Mouse (Mus musculus) forelimb bud, embryonic 11.5 days (tissue): ENCODE results near the gene Mthfd1.
A peak's percentile ranks its signal among the peaks of the same experiment; 100 is the strongest.

Experiments
- DNase-seq: peaks from one replicate; pipeline ENCODE4 v3.0.0-alpha.2; 2012; ENCODE audit warnings: low read depth, low spot score

Mthfd1 gene

DNA sequence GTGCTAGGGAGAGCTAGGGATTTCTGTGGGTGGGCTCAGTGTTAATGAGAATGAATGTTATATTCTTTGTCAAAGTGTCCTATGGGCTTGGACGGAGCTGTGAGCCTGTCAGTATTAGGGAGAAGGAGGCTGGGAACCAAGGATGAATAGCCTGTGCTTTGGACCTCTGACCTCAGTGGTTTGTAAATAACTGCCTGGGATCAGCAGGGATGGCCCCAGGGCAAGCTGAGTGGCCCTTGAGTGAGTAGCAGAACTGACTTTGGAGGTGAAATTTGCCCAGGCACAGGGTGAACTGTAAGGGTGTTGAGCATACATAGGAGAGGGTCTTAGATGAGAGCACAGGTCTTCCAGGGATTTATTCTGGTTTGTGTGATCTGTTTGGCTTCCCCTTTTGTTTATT, 8.8 kb downstream of the Mthfd1 start:
- no peak for DNase-seq

GRCm38 (mm10) chr12:76264325-76264965, 9.3 kb downstream of the Mthfd1 start:
- DNase-seq: no peak

GRCm38 (mm10) chr12:76265001-76265400, 9.9 kb downstream of the Mthfd1 start:
- no peak for DNase-seq

DNA sequence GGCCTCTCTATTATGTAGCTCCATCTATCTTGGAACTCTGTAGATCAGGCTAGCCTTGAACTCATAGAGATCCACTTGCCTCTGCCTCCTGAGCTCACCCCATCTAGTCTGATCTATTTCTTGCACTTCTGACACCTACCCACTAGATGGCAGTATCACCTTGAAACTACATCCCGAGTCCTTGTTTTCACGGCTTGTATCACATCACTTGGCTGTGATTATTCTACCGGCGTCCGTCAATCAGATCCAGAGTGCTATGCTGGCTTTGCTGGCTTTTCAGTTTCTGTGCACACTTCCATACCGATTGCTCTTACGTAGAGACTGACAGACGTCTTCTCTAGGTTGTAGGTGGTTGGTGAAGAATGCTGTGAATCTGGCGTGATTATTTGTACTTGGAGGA, 11.8 kb downstream of the Mthfd1 start:
- peak; percentile 45 for DNase-seq

DNA sequence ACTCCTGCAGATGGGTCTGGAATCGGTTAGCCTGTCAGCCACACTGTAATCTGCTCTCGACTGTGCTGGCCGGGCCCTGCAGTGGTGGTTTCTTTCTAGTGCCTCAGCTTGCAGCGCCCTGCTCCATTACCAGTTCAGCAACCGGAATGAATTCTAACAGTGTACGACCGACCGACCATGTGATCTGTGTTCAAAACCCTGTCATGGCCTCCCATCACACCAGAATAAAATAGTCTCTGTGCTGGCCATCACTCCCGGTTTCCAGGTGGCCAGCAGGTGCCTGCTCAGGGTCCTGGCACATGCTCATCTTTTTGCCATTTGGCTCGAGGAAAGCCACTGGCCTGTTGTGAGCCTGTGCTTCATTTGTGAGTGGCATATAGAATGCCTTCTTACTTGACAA, 13.6 kb downstream of the Mthfd1 start:
- no peak for DNase-seq

- DNase-seq: no peak
These were observed 14.1 kb downstream of the Mthfd1 start for GRCm38 (mm10) chr12:76269196-76269595.

- DNase-seq: no peak
These were observed 16.4 kb downstream of the Mthfd1 start for GRCm38 (mm10) chr12:76271516-76271915.

GRCm38 (mm10) chr12:76272610-76273524, 17.8 kb downstream of the Mthfd1 start:
- DNase-seq: no peak

- DNase-seq: no peak
These were observed 23.1 kb downstream of the Mthfd1 start for GRCm38 (mm10) chr12:76278209-76278608.

- DNase-seq: no peak
These were observed 25.5 kb downstream of the Mthfd1 start for GRCm38 (mm10) chr12:76280556-76280955.

DNA sequence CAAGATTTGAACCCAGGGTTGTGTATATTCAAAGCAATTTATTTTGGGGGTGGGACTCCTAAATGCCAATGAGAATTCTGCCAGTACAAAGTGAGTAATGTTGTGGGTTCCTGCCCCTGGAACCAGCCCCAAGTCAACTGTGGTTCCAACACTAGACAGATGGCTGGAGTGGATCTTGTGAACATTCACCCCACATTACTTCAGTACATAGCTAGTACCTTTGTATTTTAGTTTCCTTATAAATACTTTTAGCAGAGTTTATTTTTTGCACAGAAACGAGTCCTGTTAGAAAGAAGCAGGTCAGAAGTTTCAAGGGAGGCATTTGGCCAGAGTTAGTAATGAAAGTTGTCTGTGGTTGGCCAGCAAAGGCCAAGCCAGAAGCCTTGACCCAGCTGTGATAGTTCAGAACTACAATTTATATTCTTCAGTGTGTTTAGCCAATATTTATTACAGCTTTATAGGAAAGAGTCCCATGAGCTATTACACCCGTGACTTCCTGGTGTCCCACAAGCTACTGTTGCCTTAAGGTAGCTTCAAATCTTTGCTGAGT, 26.1 kb downstream of the Mthfd1 start:
- DNase-seq: no peak

DNA sequence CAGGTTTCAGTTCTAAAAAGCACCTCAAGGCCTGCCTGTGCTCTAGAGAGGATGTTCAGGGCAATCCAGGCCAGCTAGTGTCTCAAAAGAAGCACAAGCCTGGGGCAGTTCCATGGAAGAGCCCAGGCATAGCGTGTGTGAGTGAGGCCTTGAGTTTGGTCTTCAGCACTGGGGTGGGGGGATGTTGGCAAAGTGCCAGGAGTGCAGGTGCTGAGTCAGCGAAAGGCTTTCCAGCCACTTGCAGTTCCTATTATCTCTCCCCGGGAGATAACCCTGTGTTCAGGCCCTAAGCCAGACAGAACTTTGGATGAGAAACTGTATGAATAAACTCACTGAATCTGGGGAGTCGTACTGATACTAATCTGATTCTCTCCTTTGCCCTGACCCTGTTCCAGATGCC, 27.0 kb downstream of the Mthfd1 start:
- DNase-seq: no peak

- no peak for DNase-seq
These were observed 27.6 kb downstream of the Mthfd1 start for GRCm38 (mm10) chr12:76282532-76283173.

DNA sequence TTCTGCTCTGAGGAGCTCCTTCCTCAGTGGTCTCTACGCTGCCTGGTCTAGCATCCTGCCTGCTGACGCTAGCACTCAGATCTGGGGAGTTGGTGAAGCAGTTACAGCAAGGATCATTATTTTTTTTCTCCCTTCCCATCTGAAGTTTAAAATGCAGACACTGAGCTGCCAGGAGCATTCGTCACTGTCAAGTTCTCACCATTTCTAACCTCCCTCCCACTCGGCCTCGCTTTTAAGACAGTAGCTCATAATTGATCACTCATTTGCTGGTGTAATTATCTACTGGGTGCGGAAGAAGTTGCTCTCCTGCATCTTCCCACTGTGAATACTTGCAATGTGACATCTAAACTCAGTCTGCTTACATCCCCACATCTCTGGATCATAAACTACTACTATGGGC, 30.3 kb downstream of the Mthfd1 start:
- no peak for DNase-seq

DNA sequence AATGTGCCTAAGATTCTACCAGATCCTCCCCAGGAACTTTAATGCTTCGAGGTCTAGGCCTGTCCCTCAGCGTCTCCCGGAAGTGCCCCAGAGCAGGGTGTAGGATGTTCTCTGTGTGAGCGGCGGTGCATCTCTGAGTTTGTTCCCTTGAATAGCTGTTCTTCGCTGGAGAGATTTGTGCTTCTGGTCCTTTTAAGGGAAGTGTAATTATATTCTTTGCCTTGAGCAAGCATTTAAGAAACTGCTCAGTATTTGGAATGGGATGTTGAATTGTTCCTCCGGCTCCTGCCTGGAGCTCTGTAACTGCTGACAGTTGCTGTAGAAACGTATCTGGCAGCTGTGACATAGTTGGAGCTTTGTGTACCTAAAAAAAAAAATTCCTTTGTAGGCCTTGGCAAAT, 32.9 kb downstream of the Mthfd1 start:
- DNase-seq: no peak

- DNase-seq: no peak
These were observed 33.4 kb downstream of the Mthfd1 start for GRCm38 (mm10) chr12:76288494-76288893.

- DNase-seq: no peak
These were observed 34.3 kb downstream of the Mthfd1 start for GRCm38 (mm10) chr12:76289428-76289827.

DNA sequence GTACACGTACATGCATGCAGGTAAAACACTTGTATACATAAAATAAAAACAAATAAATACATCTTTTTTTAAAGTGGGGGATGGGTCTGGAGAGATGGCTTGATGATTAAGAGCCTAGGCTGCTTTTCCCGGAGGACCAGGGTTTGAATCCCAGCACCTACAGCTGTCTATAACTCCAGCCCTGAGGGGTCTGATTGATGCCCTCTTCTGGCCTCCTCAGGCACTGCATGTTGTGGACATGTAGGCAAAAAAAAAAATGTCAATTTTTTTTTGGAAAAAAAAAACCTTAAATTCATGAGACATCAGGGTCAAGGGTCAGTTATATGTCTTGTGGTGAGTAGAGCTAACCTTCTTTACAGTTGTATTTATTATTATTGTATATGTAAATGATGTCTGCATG, 35.2 kb downstream of the Mthfd1 start:
- no peak for DNase-seq

GRCm38 (mm10) chr12:76293192-76293591, 38.1 kb downstream of the Mthfd1 start:
- peak; percentile 54 for DNase-seq

GRCm38 (mm10) chr12:76297830-76298229, 42.7 kb downstream of the Mthfd1 start:
- no peak for DNase-seq

- DNase-seq: no peak
These were observed 44.3 kb downstream of the Mthfd1 start for GRCm38 (mm10) chr12:76299361-76299906.

GRCm38 (mm10) chr12:76300367-76300766, 45.3 kb downstream of the Mthfd1 start:
- DNase-seq: no peak
